Mouse (Mus musculus) small intestine, adult 2 months (tissue): ENCODE data around the gene Schip1.

Experiments used
- CTCF ChIP-seq: fragments of 200-500 bp; IDR thresholded peaks from 2 replicates; pipeline ENCODE4 v1.5.1; 2012; ENCODE audit warnings: low read depth, mild to moderate bottlenecking, control low read depth, inconsistent platforms, low read length, moderate library complexity, mixed read lengths; ENCODE audit not compliant: insufficient replicate concordance, insufficient read length; ENCODE audit errors: extremely low read depth
- POLR2A ChIP-seq: fragments of 200-500 bp; IDR thresholded peaks from 2 replicates; pipeline ENCODE4 v1.6.1; 2012; ENCODE audit warnings: low read depth, mild to moderate bottlenecking, control low read depth, inconsistent platforms, low read length, moderate library complexity

GRCm38 (mm10) chr3:68669418-68669974 is 604.9 kb downstream of the Schip1 start:
- no peak for TF ChIP-seq POLR2A
- no peak for TF ChIP-seq CTCF
